Mouse (Mus musculus) forebrain, embryonic 11.5 days (tissue): ENCODE data around the gene Lrch4. TPM values are rescaled to one million over a fixed set of nuclear protein-coding genes. Genes with fewer than 3 reads are reported as not detected.

ENCODE experiments used
- ATAC-seq: fragments of 200-750 bp; cut with Nextera tagmentation; replicated peaks from 2 replicates; pipeline ENCODE4 v1.8.0; 2017; ENCODE audit warnings: moderate TSS enrichment; ENCODE audit not compliant: low FRiP score
- DNase-seq: peaks from one replicate; pipeline ENCODE4 v3.0.0-alpha.2; 2017; ENCODE audit warnings: low spot score
- H3K27ac ChIP-seq: fragments of 300-500 bp; sonication (generic); 2 replicates; pipeline ENCODE4 v1.5.1; 2014; ENCODE audit warnings: low read depth, low read length
- H3K27me3 ChIP-seq: fragments of 300-500 bp; sonication (generic); 2 replicates; pipeline ENCODE4 v1.6.1; 2014; ENCODE audit warnings: mild to moderate bottlenecking, low read length, mixed read lengths; ENCODE audit not compliant: control insufficient read depth, insufficient read depth
- H3K36me3 ChIP-seq: fragments of 300-500 bp; sonication (generic); 2 replicates; pipeline ENCODE4 v1.6.1; 2014; ENCODE audit warnings: mild to moderate bottlenecking, low read length, moderate library complexity, mixed read lengths; ENCODE audit not compliant: control insufficient read depth, insufficient read depth
- H3K4me1 ChIP-seq: fragments of 300-500 bp; sonication (generic); replicated peaks from 2 replicates; pipeline ENCODE4 v1.6.1; 2014; ENCODE audit warnings: low read length, mixed read lengths; ENCODE audit not compliant: control insufficient read depth, insufficient read depth
- H3K4me2 ChIP-seq: fragments of 300-500 bp; sonication (generic); 2 replicates; pipeline ENCODE4 v1.6.1; 2014; ENCODE audit warnings: low read depth, mild to moderate bottlenecking, low read length, moderate library complexity, mixed read lengths; ENCODE audit not compliant: severe bottlenecking
- H3K4me3 ChIP-seq: fragments of 300-500 bp; sonication (generic); 2 replicates; pipeline ENCODE4 v1.5.1; 2014; ENCODE audit warnings: low read depth, low read length
- H3K9ac ChIP-seq: fragments of 300-500 bp; sonication (generic); 2 replicates; pipeline ENCODE4 v1.6.1; 2014; ENCODE audit warnings: low read length
- H3K9me3 ChIP-seq: fragments of 300-500 bp; sonication (generic); 2 replicates; pipeline ENCODE4 v1.6.1; 2016; ENCODE audit warnings: low read length, mixed read lengths; ENCODE audit not compliant: control insufficient read depth
- WGBS: fragments of 180-500 bp; shearing (Covaris S2); extraction: QIAGEN DNeasy Blood & Tissue Kit; methylation state at CpG from one replicate; pipeline ENCODE4 v1.1.7; 2014; 5-methylcytosine and 5-hydroxymethylcytosine counted together
- polyA plus RNA-seq: library from polyadenylated mRNA; unstranded; fragments of >200 nt; fragmentation: Nextera tagmentation; extraction: Ambion mirVana; gene quantifications from 2 replicates; pipeline ENCODE4 v1.2.1, GENCODE M21; 2014

The Lrch4 gene
- polyA plus RNA-seq, 1 experiment from 2014 or later: 38.0 TPM

GRCm38 (mm10) chr5:137682526-137682925, 53.6 kb downstream of the Lrch4 start:
- no peak overlapping the region for H3K27ac ChIP-seq
- no peak overlapping the region for H3K9ac ChIP-seq
- ATAC-seq (no peak), DNase-seq (no peak)
- peaks cover 8% of the 10 kb centered on the region; the same call in 1 of the 2 replicates for H3K4me1 ChIP-seq
- H3K27me3 ChIP-seq: no peaks in the 10 kb centered on the region
- 88% methylated on average over 6 of the region's 6 CpGs for WGBS
- H3K9me3 ChIP-seq: no peaks in the 10 kb centered on the region
- H3K4me2 ChIP-seq: peak overlapping the region; percentile 22; the same call in 1 of the 2 replicates
- H3K4me3 ChIP-seq: no peak overlapping the region
- no peaks in the 10 kb centered on the region for H3K36me3 ChIP-seq

GRCm38 (mm10) chr5:137683388-137684293, 54.7 kb downstream of the Lrch4 start:
- 15% methylated on average over 28 of the region's 28 CpGs for WGBS

GRCm38 (mm10) chr5:137684294-137685123, 55.6 kb downstream of the Lrch4 start, which contains the start of gene Agfg2:
Agfg2 (minus strand) TSS chr5:137684726.
- ATAC-seq: peak; percentile 98
- peak within 1 kb of the TSS; percentile 69 for H3K4me3 ChIP-seq
- peak; percentile 99 for DNase-seq
- 0 out of 2 replicates have a peak within 1 kb of the TSS, but pooled peaks have one; percentile 46 for H3K27ac ChIP-seq
- peak within 1 kb of the TSS; percentile 75 for H3K9ac ChIP-seq
- peaks cover 8% of the 10 kb centered on the region; the same call in 1 of the 2 replicates for H3K4me1 ChIP-seq
- no peaks in the 10 kb centered on the region for H3K27me3 ChIP-seq
- under 1% methylated on average over 60 of the region's 62 CpGs for WGBS
- peak within 1 kb of the TSS; percentile 89 for H3K4me2 ChIP-seq
- H3K36me3 ChIP-seq: no peaks in the 10 kb centered on the region
- no peaks in the 10 kb centered on the region for H3K9me3 ChIP-seq

More at GRCm38 (mm10) chr5:137683388-137684293, 54.7 kb downstream of the Lrch4 start:
- peak overlapping the region; percentile 75 for H3K9ac ChIP-seq
- H3K9me3 ChIP-seq: no peaks in the 10 kb centered on the region
- peaks cover 8% of the 10 kb centered on the region; the same call in 1 of the 2 replicates for H3K4me1 ChIP-seq
- no peaks in the 10 kb centered on the region for H3K27me3 ChIP-seq
- peak; percentile 10; the same call in 1 of the 2 replicates for ATAC-seq
- H3K4me2 ChIP-seq: peak overlapping the region; percentile 89
- H3K27ac ChIP-seq: 0 out of 2 replicates have a peak overlapping the region, but pooled peaks have one; percentile 46
- DNase-seq: no peak
- H3K36me3 ChIP-seq: no peaks in the 10 kb centered on the region
- peak overlapping the region; percentile 69 for H3K4me3 ChIP-seq

GRCm38 (mm10) chr5:137685653-137686052, 56.7 kb downstream of the Lrch4 start:
- H3K27ac ChIP-seq: no peak overlapping the region
- H3K4me1 ChIP-seq: peaks cover 8% of the 10 kb centered on the region; the same call in 1 of the 2 replicates
- H3K4me3 ChIP-seq: no peak overlapping the region
- no peak overlapping the region for H3K9ac ChIP-seq
- ATAC-seq: no peak
- no peaks in the 10 kb centered on the region for H3K27me3 ChIP-seq
- no peaks in the 10 kb centered on the region for H3K9me3 ChIP-seq
- no peaks in the 10 kb centered on the region for H3K36me3 ChIP-seq
- no peak for DNase-seq
- H3K4me2 ChIP-seq: no peak overlapping the region
- WGBS: 92% methylated on average over 3 of the region's 3 CpGs

GRCm38 (mm10) chr5:137686127-137686790, 57.3 kb downstream of the Lrch4 start:
- peaks cover 8% of the 10 kb centered on the region; the same call in 1 of the 2 replicates for H3K4me1 ChIP-seq
- ATAC-seq (no peak), DNase-seq (no peak)
- no peak overlapping the region for H3K4me2 ChIP-seq
- no peak overlapping the region for H3K4me3 ChIP-seq
- H3K9me3 ChIP-seq: no peaks in the 10 kb centered on the region
- H3K9ac ChIP-seq: no peak overlapping the region
- no peaks in the 10 kb centered on the region for H3K27me3 ChIP-seq
- 83% methylated on average over 6 of the region's 6 CpGs for WGBS
- no peaks in the 10 kb centered on the region for H3K36me3 ChIP-seq
- H3K27ac ChIP-seq: peak overlapping the region; percentile 18; the same call in 1 of the 2 replicates

- no peak overlapping the region for H3K4me3 ChIP-seq
- ATAC-seq: no peak
These were observed 61.1 kb downstream of the Lrch4 start for GRCm38 (mm10) chr5:137689974-137690373.

GRCm38 (mm10) chr5:137690531-137690930, 61.6 kb downstream of the Lrch4 start:
- no peaks in the 10 kb centered on the region for H3K36me3 ChIP-seq
- no peak overlapping the region for H3K9ac ChIP-seq
- H3K4me3 ChIP-seq: no peak overlapping the region
- no peaks in the 10 kb centered on the region for H3K27me3 ChIP-seq
- WGBS: 74% methylated on average over 9 of the region's 9 CpGs
- H3K9me3 ChIP-seq: no peaks in the 10 kb centered on the region
- DNase-seq (no peak), ATAC-seq (no peak)
- H3K27ac ChIP-seq: no peak overlapping the region
- H3K4me1 ChIP-seq: no peaks in the 10 kb centered on the region
- no peak overlapping the region for H3K4me2 ChIP-seq

More at GRCm38 (mm10) chr5:137689974-137690373, 61.1 kb downstream of the Lrch4 start:
- Histone ChIP-seq H3K9me3 (no peaks in the 10 kb centered on the region), H3K4me1 (no peaks in the 10 kb centered on the region), H3K9ac (no peak overlapping the region), H3K36me3 (no peaks in the 10 kb centered on the region), H3K27me3 (no peaks in the 10 kb centered on the region), H3K4me2 (no peak overlapping the region), H3K27ac (no peak overlapping the region)
- 89% methylated on average over 3 of the region's 3 CpGs for WGBS
- no peak for DNase-seq
